Mouse (Mus musculus) bone marrow, adult 2 months (tissue): ENCODE measurements around the gene Bsn.

Source experiments
- CTCF ChIP-seq: fragments of 200-500 bp; IDR thresholded peaks from 2 replicates; pipeline ENCODE4 v1.5.1; 2011; ENCODE audit warnings: low read length, control low read depth; ENCODE audit not compliant: control insufficient read depth, insufficient read depth
- POLR2A ChIP-seq: fragments of 200-500 bp; IDR thresholded peaks from 2 replicates; pipeline ENCODE4 v1.6.1; 2011; ENCODE audit warnings: low read depth, mild to moderate bottlenecking, control low read depth, low read length, borderline replicate concordance; ENCODE audit not compliant: control insufficient read depth

GRCm38 (mm10) chr9:108054331-108055040, 135.7 kb downstream of the Bsn start:
- TF ChIP-seq CTCF (no peak), POLR2A (no peak)
